Mouse (Mus musculus) brain, adult 2 months (tissue): ENCODE data around the gene Ccl11.
A peak's percentile ranks its signal among the peaks of the same experiment; 100 is the strongest.

Experiments
- DNase-seq: peaks from one replicate; pipeline ENCODE4 v3.0.0; 2011; ENCODE audit warnings: low read depth, low spot score

Gene Ccl11

GRCm38 (mm10) chr11:82057646-82058045 is at the start of gene Ccl11:
Gene Ccl11, plus strand, starts transcription at chr11:82057823.
- peak; percentile 32 for DNase-seq

- peak; percentile 42 for DNase-seq
These were observed 47.5 kb upstream of the Ccl11 start for GRCm38 (mm10) chr11:82010115-82010514.

GRCm38 (mm10) chr11:82011411-82012193 is 46.0 kb upstream of the Ccl11 start:
- peak; percentile 53 for DNase-seq

GRCm38 (mm10) chr11:82013756-82014155 is 43.9 kb upstream of the Ccl11 start:
- no peak for DNase-seq

- no peak for DNase-seq
These were observed 42.6 kb upstream of the Ccl11 start for GRCm38 (mm10) chr11:82015066-82015465.

GRCm38 (mm10) chr11:82016181-82016780 is 41.3 kb upstream of the Ccl11 start:
- no peak for DNase-seq

GRCm38 (mm10) chr11:82019389-82019788 is 38.2 kb upstream of the Ccl11 start:
- no peak for DNase-seq

- DNase-seq, result no peak
These were observed 37.8 kb upstream of the Ccl11 start for GRCm38 (mm10) chr11:82019793-82020192.

- DNase-seq, result no peak
These were observed 36.2 kb upstream of the Ccl11 start for GRCm38 (mm10) chr11:82021406-82021805.

GRCm38 (mm10) chr11:82022504-82023056 is 35.0 kb upstream of the Ccl11 start:
- DNase-seq, result no peak

- no peak for DNase-seq
These were observed 33.9 kb upstream of the Ccl11 start for GRCm38 (mm10) chr11:82023769-82024168.

GRCm38 (mm10) chr11:82030171-82030570 is 27.5 kb upstream of the Ccl11 start:
- no peak for DNase-seq

GRCm38 (mm10) chr11:82032136-82032535 is 25.5 kb upstream of the Ccl11 start:
- DNase-seq, result no peak

- DNase-seq, result peak; percentile 66
These were observed 24.8 kb upstream of the Ccl11 start for GRCm38 (mm10) chr11:82032678-82033344.

GRCm38 (mm10) chr11:82034446-82034845 is 23.2 kb upstream of the Ccl11 start:
- DNase-seq, result no peak

GRCm38 (mm10) chr11:82035356-82035755 is 22.3 kb upstream of the Ccl11 start, which contains the start of gene Ccl2:
Gene Ccl2, plus strand, starts transcription at chr11:82035571.
- DNase-seq, result peak; percentile 90

GRCm38 (mm10) chr11:82035857-82036256 is 21.8 kb upstream of the Ccl11 start:
- peak; percentile 52 for DNase-seq

GRCm38 (mm10) chr11:82038535-82038934 is 19.1 kb upstream of the Ccl11 start, which contains the start of gene Gm17268:
Gene Gm17268, minus strand, starts transcription at chr11:82038562.
- DNase-seq, result no peak

- DNase-seq, result no peak
These were observed 18.4 kb upstream of the Ccl11 start for GRCm38 (mm10) chr11:82039132-82039660.

GRCm38 (mm10) chr11:82041671-82042080 is 15.9 kb upstream of the Ccl11 start:
- DNase-seq, result peak; percentile 14

GRCm38 (mm10) chr11:82045471-82045870 is 12.2 kb upstream of the Ccl11 start, which contains the start of gene Ccl7:
Gene Ccl7, plus strand, starts transcription at chr11:82045712.
- peak; percentile 46 for DNase-seq
